Mouse (Mus musculus) layer of hippocampus, adult 2 months (tissue): Measurements from ENCODE around the gene Sema3b. TPM values are rescaled to one million over a fixed set of nuclear protein-coding genes. Genes with fewer than 3 reads are reported as not detected.

Experiments used
- DNase-seq, 2 experiments: peaks; one replicate each; pipeline ENCODE4 v3.0.0; 2022; ENCODE audit warnings: low spot score in 2 of 2
- H3K27ac ChIP-seq: fragments of 200-600 bp; 2 replicates; pipeline ENCODE4 v1.8.1; 2022
- H3K4me3 ChIP-seq: fragments of 200-600 bp; 2 replicates; pipeline ENCODE4 v1.8.1; 2022; ENCODE audit warnings: mild to moderate bottlenecking
- CTCF ChIP-seq: fragments of 200-600 bp; conservative IDR thresholded peaks from 2 replicates; pipeline ENCODE4 v1.8.1; 2022; ENCODE audit warnings: antibody characterized with exemption, mild to moderate bottlenecking, moderate library complexity
- total RNA-seq, 2 experiments: library from RNA; stranded (reverse); gene quantifications; 2 replicates each; pipeline ENCODE4 v1.2.3; 2021

Gene Sema3b
- total RNA-seq, 2 experiments from 2014 or later, result 1.9 to 2.2 TPM

GRCm38 (mm10) chr9:107643544-107644214 lies 34.6 kb upstream of the Sema3b start:
- peak overlapping the region; percentile 59; the same call in 1 of the 2 replicates for H3K4me3 ChIP-seq
- TF ChIP-seq CTCF, result no peak
- no peak for DNase-seq
- peak overlapping the region; percentile 87; the same call in 1 of the 2 replicates for H3K27ac ChIP-seq

DNA sequence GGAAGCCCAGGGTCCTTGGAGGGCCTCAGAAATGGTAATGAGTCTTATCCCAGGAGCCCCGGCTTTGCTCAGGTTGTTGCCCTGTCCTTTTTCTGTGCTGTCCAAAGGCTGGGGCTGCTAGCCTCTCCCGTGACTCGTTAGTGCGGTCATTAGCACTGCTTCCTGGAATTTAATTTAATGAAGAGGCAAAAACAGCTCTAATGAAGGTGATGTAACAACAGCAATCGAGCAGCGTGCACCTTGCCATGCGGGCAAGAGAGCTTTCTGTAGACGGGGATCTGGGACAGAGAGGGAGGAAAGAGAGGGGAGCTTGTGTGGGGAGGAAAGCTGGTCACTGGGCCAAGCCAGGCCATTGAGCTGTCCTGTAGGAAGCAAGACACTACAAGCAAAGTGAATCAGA lies 32.6 kb upstream of the Sema3b start:
- peak overlapping the region; percentile 46; the same call in 1 of the 2 replicates for H3K27ac ChIP-seq
- no peak overlapping the region for H3K4me3 ChIP-seq
- DNase-seq, result no peak
- no peak for TF ChIP-seq CTCF

DNA sequence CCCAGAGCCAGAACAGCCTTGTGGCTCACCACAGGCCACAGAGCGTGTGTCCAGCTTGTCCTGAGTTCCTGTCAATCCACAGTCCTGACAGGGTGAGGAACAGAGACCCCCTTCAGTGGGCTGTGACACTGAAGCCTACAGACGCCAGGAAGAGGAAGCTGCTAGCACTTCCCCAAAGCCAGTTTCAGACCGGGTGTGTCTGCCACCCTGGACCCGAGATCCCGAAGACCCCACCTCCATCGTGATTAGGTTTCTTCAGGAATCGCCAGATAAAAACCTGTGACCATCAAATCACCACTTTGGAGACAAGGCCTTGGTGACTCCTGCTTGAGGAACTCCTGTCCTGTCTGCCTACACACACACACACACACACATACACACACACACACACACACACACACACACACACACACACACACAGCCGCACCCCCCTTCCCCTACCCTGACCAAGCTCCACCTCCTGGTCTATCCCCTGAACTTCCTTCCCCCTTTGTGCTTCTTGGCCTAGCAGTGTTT lies 31.3 kb upstream of the Sema3b start:
- DNase-seq, result no peak
- no peak for TF ChIP-seq CTCF
- Histone ChIP-seq H3K27ac (no peak overlapping the region), H3K4me3 (no peak overlapping the region)

GRCm38 (mm10) chr9:107637070-107637469 lies 28.0 kb upstream of the Sema3b start:
- no peak for TF ChIP-seq CTCF
- Histone ChIP-seq H3K4me3 (no peak overlapping the region), H3K27ac (0 out of 2 replicates have a peak overlapping the region, but pooled peaks have one; percentile 2)
- DNase-seq, result no peak

GRCm38 (mm10) chr9:107635279-107636028 lies 26.4 kb upstream of the Sema3b start, which contains the start of gene Gnai2:
Gnai2 (minus strand) TSS chr9:107635367.
- H3K27ac ChIP-seq, result peak within 1 kb of the TSS; percentile 92
- DNase-seq, result peak; percentile 95
- H3K4me3 ChIP-seq, result peak within 1 kb of the TSS; percentile 95
- no peak; the same call in 1 of the 2 replicates for TF ChIP-seq CTCF

- DNase-seq, result no peak
- TF ChIP-seq CTCF, result no peak
- peak overlapping the region; percentile 92 for H3K27ac ChIP-seq
These were observed 25.6 kb upstream of the Sema3b start for GRCm38 (mm10) chr9:107634406-107635278.

GRCm38 (mm10) chr9:107633661-107634405 lies 24.8 kb upstream of the Sema3b start:
- DNase-seq, result no peak
- TF ChIP-seq CTCF, result no peak
- Histone ChIP-seq H3K4me3 (peak overlapping the region; percentile 95), H3K27ac (peak overlapping the region; percentile 92)

More at GRCm38 (mm10) chr9:107634406-107635278, 25.6 kb upstream of the Sema3b start:
- peak overlapping the region; percentile 95 for H3K4me3 ChIP-seq

DNA sequence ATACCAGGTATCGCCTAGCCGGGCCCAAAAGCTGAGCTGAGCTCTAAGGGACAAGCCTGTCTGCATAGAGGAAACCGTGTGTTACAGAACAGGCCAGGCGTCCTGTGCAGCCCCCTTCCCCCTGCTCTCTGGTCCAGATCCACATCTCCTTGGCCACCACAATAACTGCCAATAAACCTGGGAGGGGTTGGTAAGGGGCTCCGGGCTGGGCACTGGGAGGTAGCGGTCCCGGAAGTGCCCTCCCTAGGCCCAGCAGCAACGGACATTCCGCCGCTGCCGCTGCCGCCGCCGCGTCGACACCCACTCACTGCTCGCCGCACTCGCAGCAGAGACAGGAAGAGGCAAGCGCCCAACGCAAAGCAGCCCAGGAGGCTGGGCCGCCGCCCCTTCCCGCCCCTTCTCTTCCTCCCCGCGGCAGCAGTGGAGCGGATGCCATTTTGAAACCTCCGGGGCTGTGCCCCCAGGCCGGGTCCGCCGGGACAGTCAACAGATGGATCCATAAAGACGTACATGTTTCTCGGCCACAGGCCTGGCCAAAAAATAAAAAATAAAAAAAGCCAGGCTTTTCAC lies 24.1 kb upstream of the Sema3b start:
- peak overlapping the region; percentile 92 for H3K27ac ChIP-seq
- peak; percentile 72 for DNase-seq
- H3K4me3 ChIP-seq, result peak overlapping the region; percentile 95
- no peak for TF ChIP-seq CTCF

DNA sequence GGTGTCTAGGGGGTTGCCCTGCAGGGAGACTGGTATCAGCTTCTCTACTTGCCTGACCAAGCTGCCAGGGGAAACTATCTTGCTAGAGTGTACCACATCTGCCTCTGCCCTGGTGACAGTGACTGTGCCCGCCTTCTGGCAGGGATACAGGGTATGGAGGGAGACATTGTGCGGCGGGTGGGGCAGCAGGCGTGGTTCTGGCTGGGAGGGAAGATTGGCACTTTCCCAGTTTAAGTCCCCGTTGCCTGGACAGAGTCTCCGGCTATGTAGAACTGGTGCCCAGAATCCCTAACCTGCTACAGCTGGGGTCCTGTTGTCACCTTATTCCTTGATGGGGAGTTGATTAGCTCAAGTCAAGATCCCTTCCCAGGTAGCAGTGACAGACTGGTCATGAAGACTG lies 23.4 kb upstream of the Sema3b start:
- peak overlapping the region; percentile 92 for H3K27ac ChIP-seq
- peak overlapping the region; percentile 95 for H3K4me3 ChIP-seq
- DNase-seq, result peak; percentile 43 to 49
- TF ChIP-seq CTCF, result no peak

DNA sequence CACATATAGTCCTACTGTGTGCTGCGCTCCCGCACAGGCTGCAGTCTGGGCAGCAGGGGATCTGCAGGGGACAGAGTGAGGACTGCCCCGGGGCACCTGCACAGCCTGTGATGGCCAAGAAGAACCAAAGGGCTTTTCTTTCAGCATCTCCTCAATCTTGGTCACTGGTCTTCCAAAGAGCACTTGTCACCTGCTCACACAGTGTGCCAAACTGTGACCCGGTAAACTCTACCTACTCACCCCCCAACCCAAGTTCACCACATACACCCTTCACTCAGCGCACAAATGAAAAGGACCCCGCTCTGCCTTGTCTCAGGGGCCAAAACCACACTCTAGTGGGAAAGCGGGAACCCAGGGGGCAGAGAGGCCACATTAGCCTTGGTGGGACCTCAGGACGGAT lies 22.8 kb upstream of the Sema3b start:
- no peak for DNase-seq
- Histone ChIP-seq H3K4me3 (peak overlapping the region; percentile 95; the same call in 1 of the 2 replicates), H3K27ac (peak overlapping the region; percentile 92)
- TF ChIP-seq CTCF, result no peak

- no peak for DNase-seq
- no peak for TF ChIP-seq CTCF
- H3K4me3 ChIP-seq, result no peak overlapping the region; the same call in 1 of the 2 replicates
- peak overlapping the region; percentile 92 for H3K27ac ChIP-seq
These were observed 22.3 kb upstream of the Sema3b start for GRCm38 (mm10) chr9:107631311-107631826.
